8 mouse cellular contexts compared by ENCODE assay signal in the genomic region with DNA sequence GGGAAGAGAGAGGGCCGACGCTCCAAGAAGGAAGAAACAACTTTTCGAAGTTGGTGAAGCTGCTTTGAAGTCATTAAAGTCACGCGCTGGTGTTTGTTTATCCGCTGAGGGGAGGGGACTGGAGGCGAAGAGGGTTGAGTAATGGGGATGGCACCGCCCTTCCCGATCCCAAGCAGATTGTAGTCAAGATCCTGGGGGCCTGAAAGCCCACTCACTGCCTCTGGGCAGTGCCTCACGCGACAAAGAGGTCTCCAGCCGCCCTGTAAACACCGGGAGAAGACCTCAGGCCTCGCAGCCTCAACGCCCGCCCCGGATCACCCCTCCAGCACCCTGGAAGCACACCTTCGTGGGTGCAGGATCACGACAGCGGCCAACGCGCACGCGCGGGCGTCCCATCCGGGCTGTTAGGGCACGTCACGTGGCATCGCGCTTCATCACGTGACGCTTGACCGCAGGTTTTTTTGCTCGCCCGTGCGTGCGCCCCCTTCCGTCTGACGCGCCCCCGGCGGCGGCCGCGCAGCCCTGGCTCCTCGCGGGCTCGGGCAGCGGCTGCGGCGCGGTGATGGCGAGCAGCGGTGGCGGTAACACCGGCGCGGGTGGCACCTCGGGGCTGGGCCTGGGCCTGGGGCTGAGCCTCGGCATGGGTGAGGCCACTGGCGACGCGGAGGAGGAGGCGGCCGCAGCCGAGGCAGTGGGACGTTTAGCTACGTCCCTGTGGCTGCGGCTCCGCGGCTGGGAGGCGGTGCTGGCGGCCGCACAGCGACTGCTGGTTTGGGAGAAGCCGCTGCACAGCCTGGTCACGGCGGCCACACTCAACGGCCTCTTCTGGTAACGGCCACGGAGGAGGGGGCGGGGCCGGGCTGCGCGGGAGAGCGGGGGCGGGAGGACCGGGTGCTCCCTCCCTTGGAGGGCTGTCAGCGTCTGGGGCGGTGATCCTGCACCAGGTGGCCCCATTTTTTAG. TPM values are rescaled to one million over a fixed set of nuclear protein-coding genes. Genes with fewer than 3 reads are reported as not detected.
DNase-seq lines count a peak whose midpoint lies in the region; ATAC-seq lines count a peak whose summit lies in the region.

Cnppd1 (minus strand) TSS at position 411 of the 961 bp plus-strand sequence.
Retreg2 (plus strand) TSS at position 478 of the 961 bp plus-strand sequence.

- H3K9ac ChIP-seq in hindbrain, embryonic 12.5 days, result peak within 1 kb of the TSS; percentile 96

- ATAC-seq in hindbrain, embryonic 12.5 days (ENCODE audit: low FRiP score), result peak; percentile 85

- peak within 1 kb of the TSS; percentile 99 for H3K27ac ChIP-seq in hindbrain, embryonic 12.5 days

- H3K36me3 ChIP-seq in hindbrain, embryonic 12.5 days, result peaks cover 63% of the 10 kb centered on the region

- H3K4me3 ChIP-seq in hindbrain, embryonic 12.5 days, result peak within 1 kb of the TSS; percentile 90

- H3K4me1 ChIP-seq in hindbrain, embryonic 12.5 days, result peaks cover 36% of the 10 kb centered on the region

- peak within 1 kb of the TSS; percentile 93 for H3K4me2 ChIP-seq in hindbrain, embryonic 12.5 days (replicated peaks)

- peak; percentile 97 for DNase-seq in Muller cell, postnatal 12 days (ENCODE audit: inconsistent ontology term)
- DNase-seq in cerebellum, adult 9-11 months, result peak; percentile 96
- peak; percentile 91 to 95 for DNase-seq in frontal cortex, postnatal 10 days (ENCODE audit: low spot score in 2 of 2)
- DNase-seq in layer of hippocampus, postnatal 14 days (ENCODE audit: low spot score in 2 of 2), result peak; percentile 96
- DNase-seq in lung, postnatal 14 days, result peak; percentile 97
- DNase-seq in retina, adult 2 months (ENCODE audit: low read depth, low spot score), result peak; percentile 91
- peak; percentile 97 for DNase-seq in thymus, postnatal 36 days

- no peaks in the 10 kb centered on the region for H3K9me3 ChIP-seq in hindbrain, embryonic 12.5 days (replicated peaks)

- 1% methylated on average over 89 of the region's 91 CpGs for WGBS in hindbrain, embryonic 12.5 days

- no peaks in the 10 kb centered on the region for H3K27me3 ChIP-seq in hindbrain, embryonic 12.5 days

RNA-seq across cellular contexts. Expression of gene Cnppd1, which starts in this region (rescaled TPM):
- polyA plus RNA-seq in hindbrain, embryonic 12.5 days (2016; fragmentation: Nextera tagmentation; extraction: Ambion mirVana), result 66.4 and 67.0 TPM in 2 replicates
- total RNA-seq in layer of hippocampus, postnatal 14 days (2021), result 10 to 100 TPM; 31.1 to 31.4 TPM

RNA-seq across cellular contexts. Expression of gene Retreg2, which starts in this region (rescaled TPM):
- polyA plus RNA-seq in hindbrain, embryonic 12.5 days (2016; fragmentation: Nextera tagmentation; extraction: Ambion mirVana), result 81.6 and 83.1 TPM in 2 replicates
- total RNA-seq in layer of hippocampus, postnatal 14 days (2021), result 100 to 1,000 TPM; 143 to 148 TPM

Comparison
In these comparisons a context has a peak if more than half of its experiments do, and no peak if none do; other contexts are left out.
1. Peak in every context shown above with its lines: DNase-seq, ATAC-seq, H3K4me3 ChIP-seq and H3K27ac ChIP-seq.